ENCODE assay signal across 29 mouse cellular contexts in the genomic region with DNA sequence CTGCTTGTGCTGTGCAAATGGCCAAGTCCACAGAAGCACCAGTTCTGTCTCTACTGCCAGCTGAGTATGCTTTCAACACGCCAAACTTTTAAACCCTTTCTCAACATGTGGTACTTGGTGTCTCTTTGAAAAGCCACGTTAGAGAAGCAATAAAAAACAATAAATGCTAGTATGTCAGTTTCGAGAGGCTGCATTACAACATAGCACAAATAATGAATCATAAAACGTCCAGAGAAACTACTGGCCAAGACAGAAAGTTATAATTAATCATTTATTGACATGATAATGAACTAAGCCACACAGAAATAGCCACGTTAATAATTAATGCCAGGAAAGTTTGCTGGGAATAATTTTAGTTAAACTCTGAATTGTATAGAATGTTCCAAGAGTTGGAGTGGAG. TPM values are rescaled to one million over a fixed set of nuclear protein-coding genes. Genes with fewer than 3 reads are reported as not detected.
A peak's percentile ranks its signal among the peaks of the same experiment; 100 is the strongest.
DNase-seq lines count a peak whose midpoint lies in the region; ATAC-seq and TF ChIP-seq lines count a peak whose summit lies in the region.
"Had no signal": no experiment of that assay in that cellular context is flagged by ENCODE, and none has a peak within 500 bp of the region (broad histone marks: within the 10 kb centered on the region; RNA-seq: fewer than 3 reads in every experiment).

Slc10a2 (minus strand) TSS at position 166 of the 400 bp plus-strand sequence.

- H3K4me2 ChIP-seq in kidney, embryonic 15.5 days: no peak within 1 kb of the TSS
- H3K4me2 ChIP-seq in intestine, embryonic 15.5 days (replicated peaks): no peak within 1 kb of the TSS
- no peak within 1 kb of the TSS for H3K4me2 ChIP-seq in intestine, postnatal 0 days (replicated peaks; ENCODE audit: low read depth)
- H3K4me2 ChIP-seq: embryonic facial prominence, embryonic 12.5 days; embryonic facial prominence, embryonic 15.5 days; forebrain, embryonic 12.5 days; forebrain, embryonic 15.5 days; heart, embryonic 13.5 days; hindbrain, embryonic 14.5 days had no signal

- ATAC-seq in kidney, embryonic 15.5 days (replicated peaks; ENCODE audit: low FRiP score): no peak
- peak; percentile 60 for ATAC-seq in intestine, embryonic 15.5 days
- ATAC-seq in intestine, postnatal 0 days: peak; percentile 62
- ATAC-seq: forebrain, embryonic 15.5 days; hindbrain, postnatal 0 days; Patski had no signal

- H3K4me3 ChIP-seq in kidney, embryonic 15.5 days (replicated peaks): no peak within 1 kb of the TSS
- no peak within 1 kb of the TSS for H3K4me3 ChIP-seq in intestine, embryonic 15.5 days (replicated peaks)
- H3K4me3 ChIP-seq in intestine, postnatal 0 days (ENCODE audit: low read depth, low read length): no peak within 1 kb of the TSS
- H3K4me3 ChIP-seq: embryonic facial prominence, embryonic 12.5 days; embryonic facial prominence, embryonic 15.5 days; forebrain, embryonic 12.5 days; forebrain, embryonic 15.5 days; heart, adult 2 months; heart, embryonic 10.5 days; heart, embryonic 13.5 days had no signal

- TF ChIP-seq CTCF in intestine, postnatal 0 days (IDR thresholded peaks at IDR 0.05; ENCODE audit: low read depth): no peak

- WGBS in kidney, embryonic 15.5 days: 52% methylated on average over 5 of the region's 5 CpGs
- WGBS in intestine, embryonic 15.5 days: 34% methylated on average over 5 of the region's 5 CpGs
- 23% methylated on average over 5 of the region's 5 CpGs for WGBS in intestine, postnatal 0 days

- H3K27ac ChIP-seq in kidney, embryonic 15.5 days: no peak within 1 kb of the TSS
- no peak within 1 kb of the TSS for H3K27ac ChIP-seq in intestine, embryonic 15.5 days
- no peak within 1 kb of the TSS for H3K27ac ChIP-seq in intestine, postnatal 0 days (ENCODE audit: low read depth, low read length)
- H3K27ac ChIP-seq: embryonic facial prominence, embryonic 12.5 days; embryonic facial prominence, embryonic 15.5 days; forebrain, embryonic 12.5 days; forebrain, embryonic 15.5 days; heart, adult 2 months; heart, embryonic 10.5 days; heart, embryonic 13.5 days; hindbrain, embryonic 14.5 days; hindbrain, postnatal 0 days had no signal

- H3K9me3 ChIP-seq in kidney, embryonic 15.5 days (replicated peaks): no peaks in the 10 kb centered on the region
- H3K9me3 ChIP-seq in intestine, embryonic 15.5 days: no peaks in the 10 kb centered on the region
- no peaks in the 10 kb centered on the region for H3K9me3 ChIP-seq in intestine, postnatal 0 days (ENCODE audit: control insufficient read depth)
- H3K9me3 ChIP-seq: embryonic facial prominence, embryonic 12.5 days; embryonic facial prominence, embryonic 15.5 days; forebrain, embryonic 12.5 days; forebrain, embryonic 15.5 days; G1E; heart, embryonic 10.5 days; heart, embryonic 13.5 days had no signal

- no peak within 1 kb of the TSS for H3K9ac ChIP-seq in kidney, embryonic 15.5 days
- H3K9ac ChIP-seq in intestine, embryonic 15.5 days: no peak within 1 kb of the TSS
- no peak within 1 kb of the TSS for H3K9ac ChIP-seq in intestine, postnatal 0 days (ENCODE audit: low read depth, low read length)
- H3K9ac ChIP-seq: embryonic facial prominence, embryonic 12.5 days; embryonic facial prominence, embryonic 15.5 days; forebrain, embryonic 12.5 days; forebrain, embryonic 15.5 days; heart, embryonic 13.5 days; hindbrain, embryonic 14.5 days had no signal

- peak; percentile 49 for DNase-seq in kidney, adult 9 months
- no peak for DNase-seq in urinary bladder, postnatal 36 days (ENCODE audit: low spot score in 2 of 2)
- no peak for DNase-seq in cerebellum, adult 9-11 months
- DNase-seq: adrenal gland, postnatal 10 days; adrenal gland, postnatal 36 days; B cell, adult 2 months; cerebellum, adult 18-20 months; cerebellum, adult 9-10 months; cerebellum, postnatal 25 days; gastrocnemius, postnatal 25 days; heart, adult 2 months; heart, postnatal 14 days; heart, postnatal 4 days had no signal

- no peaks in the 10 kb centered on the region for H3K4me1 ChIP-seq in kidney, embryonic 15.5 days
- H3K4me1 ChIP-seq in intestine, embryonic 15.5 days (replicated peaks): no peaks in the 10 kb centered on the region
- no peaks in the 10 kb centered on the region for H3K4me1 ChIP-seq in intestine, postnatal 0 days (replicated peaks; ENCODE audit: control insufficient read depth, insufficient read depth, low read length)
- H3K4me1 ChIP-seq: embryonic facial prominence, embryonic 12.5 days; embryonic facial prominence, embryonic 15.5 days; forebrain, embryonic 12.5 days; forebrain, embryonic 15.5 days; heart, embryonic 10.5 days; heart, embryonic 13.5 days had no signal

- H3K27me3 ChIP-seq in kidney, embryonic 15.5 days: no peaks in the 10 kb centered on the region
- no peaks in the 10 kb centered on the region for H3K27me3 ChIP-seq in intestine, embryonic 15.5 days (replicated peaks)
- no peaks in the 10 kb centered on the region for H3K27me3 ChIP-seq in intestine, postnatal 0 days (replicated peaks; ENCODE audit: control insufficient read depth, insufficient read depth, low read length)
- H3K27me3 ChIP-seq: CH12.LX; embryonic facial prominence, embryonic 12.5 days; embryonic facial prominence, embryonic 15.5 days; forebrain, embryonic 12.5 days; forebrain, embryonic 15.5 days; heart, embryonic 13.5 days had no signal

- H3K36me3 ChIP-seq in kidney, embryonic 15.5 days: no peaks in the 10 kb centered on the region
- no peaks in the 10 kb centered on the region for H3K36me3 ChIP-seq in intestine, embryonic 15.5 days
- H3K36me3 ChIP-seq in intestine, postnatal 0 days (ENCODE audit: control insufficient read depth, insufficient read depth): no peaks in the 10 kb centered on the region
- H3K36me3 ChIP-seq: embryonic facial prominence, embryonic 12.5 days; embryonic facial prominence, embryonic 15.5 days; forebrain, embryonic 12.5 days; forebrain, embryonic 15.5 days; G1E; heart, embryonic 10.5 days; heart, embryonic 13.5 days had no signal

RNA-seq across cellular contexts. Expression of gene Slc10a2, which starts in this region (rescaled TPM):
- polyA plus RNA-seq in kidney, embryonic 15.5 days (2015; fragmentation: Nextera tagmentation; extraction: Ambion mirVana): 0.19 and 0.30 TPM in 2 replicates
- 0.52 and 0.63 TPM in 2 replicates for polyA plus RNA-seq in intestine, embryonic 15.5 days (2015; fragmentation: Nextera tagmentation; extraction: Ambion mirVana)
- 0.25 and 1.0 TPM in 2 replicates for polyA plus RNA-seq in intestine, postnatal 0 days (2015; fragmentation: Nextera tagmentation; extraction: Ambion mirVana)
- polyA plus RNA-seq: embryonic facial prominence, embryonic 12.5 days; embryonic facial prominence, embryonic 15.5 days; forebrain, embryonic 12.5 days; forebrain, embryonic 15.5 days; G1E; gonadal fat pad, adult 2 months; heart, adult 2 months; heart, embryonic 10.5 days; heart, embryonic 13.5 days; hindbrain, embryonic 11.5 days; hindbrain, embryonic 14.5 days; hindbrain, postnatal 0 days; Patski had no signal

Comparison
In these comparisons a context has a peak if more than half of its experiments do, and no peak if none do; other contexts are left out.
1. Peak in ATAC-seq in intestine, embryonic 15.5 days; RNA of the gene not detected or under 1 TPM.